Mouse (Mus musculus): ENCODE results near the gene Zfp982.
"Not testable (repeated sequence)": the region's sequence is repeated elsewhere in the genome, so short reads cannot be mapped to it uniquely, and the experiment has no call there.

The Zfp982 gene

DNA sequence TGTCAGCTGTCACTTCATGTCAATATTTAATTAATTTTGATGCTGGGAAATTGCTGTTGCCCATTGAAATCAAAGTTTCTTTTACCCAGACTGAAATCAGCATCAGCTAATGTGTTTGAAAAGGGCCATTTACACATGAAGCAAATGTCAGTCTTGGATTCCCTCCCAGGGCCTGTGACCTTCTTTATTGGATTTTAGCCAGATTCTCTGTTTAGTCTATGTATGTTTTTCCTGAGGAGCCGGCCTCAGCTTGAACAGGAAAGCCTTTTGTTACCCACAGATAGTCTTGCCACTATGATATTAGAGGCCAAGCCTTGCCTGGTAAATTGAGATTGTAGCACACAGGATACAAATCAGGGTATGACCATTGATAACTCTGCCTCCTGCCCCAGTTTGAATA, 66.9 kb downstream of the Zfp982 start:
- not testable (repeated sequence) for DNase-seq (ENCODE audit: low spot score in 2 of 2)
